Mouse (Mus musculus) heart, embryonic 14.5 days (tissue): ENCODE data around the gene Efcab14. TPM values are rescaled to one million over a fixed set of nuclear protein-coding genes. Genes with fewer than 3 reads are reported as not detected.

ENCODE experiments used
- ATAC-seq: fragments of 200-750 bp; cut with Nextera tagmentation; 2 replicates; pipeline ENCODE4 v1.8.0; 2017; ENCODE audit warnings: low read depth, moderate TSS enrichment; ENCODE audit not compliant: insufficient number of reproducible peaks, insufficient read depth, low FRiP score
- H3K27ac ChIP-seq, 2 experiments: fragments of 200-500 bp in 1 of 2; fragments of 300-500 bp in 1 of 2; sonication (generic) in 1 of 2; replicated peaks in 1 of 2; 2 replicates each; pipeline ENCODE4 v1.5.1; 2012 to 2014; ENCODE audit warnings: low read depth in 2 of 2, low read length in 2 of 2, control low read depth in 1 of 2, mild to moderate bottlenecking in 1 of 2, mixed read lengths in 1 of 2; ENCODE audit not compliant: control insufficient read depth in 1 of 2, insufficient read depth in 1 of 2
- H3K27me3 ChIP-seq: fragments of 300-500 bp; sonication (generic); 2 replicates; pipeline ENCODE4 v1.6.1; 2014; ENCODE audit warnings: mild to moderate bottlenecking, low read length, control low read depth; ENCODE audit not compliant: control insufficient read depth, insufficient read depth
- H3K36me3 ChIP-seq: fragments of 300-500 bp; sonication (generic); 2 replicates; pipeline ENCODE4 v1.6.1; 2014; ENCODE audit warnings: mild to moderate bottlenecking, control low read depth, low read length, mixed read lengths; ENCODE audit not compliant: control insufficient read depth, insufficient read depth
- H3K4me1 ChIP-seq, 2 experiments: fragments of 200-500 bp in 1 of 2; fragments of 300-500 bp in 1 of 2; sonication (generic) in 1 of 2; 2 replicates each; pipeline ENCODE4 v1.6.1; 2012 to 2014; ENCODE audit warnings: low read length in 2 of 2, control low read depth in 1 of 2, mixed read lengths in 1 of 2; ENCODE audit not compliant: control insufficient read depth in 2 of 2, insufficient read depth in 2 of 2
- H3K4me2 ChIP-seq: fragments of 300-500 bp; sonication (generic); 2 replicates; pipeline ENCODE4 v1.6.1; 2014; ENCODE audit warnings: mild to moderate bottlenecking, low read length
- H3K4me3 ChIP-seq, 2 experiments: fragments of 200-500 bp in 1 of 2; fragments of 300-500 bp in 1 of 2; sonication (generic) in 1 of 2; 2 replicates each; pipeline ENCODE4 v1.5.1; 2012 to 2014; ENCODE audit warnings: low read length in 2 of 2, mild to moderate bottlenecking in 2 of 2, control low read depth in 1 of 2, low read depth in 1 of 2, moderate library complexity in 1 of 2; ENCODE audit not compliant: control insufficient read depth in 1 of 2, insufficient read depth in 1 of 2
- H3K9ac ChIP-seq: fragments of 300-500 bp; sonication (generic); 2 replicates; pipeline ENCODE4 v1.6.1; 2014; ENCODE audit warnings: mild to moderate bottlenecking, low read length
- H3K9me3 ChIP-seq: fragments of 300-500 bp; sonication (generic); 2 replicates; pipeline ENCODE4 v1.6.1; 2016; ENCODE audit warnings: low read length, control low read depth; ENCODE audit not compliant: control insufficient read depth
- WGBS: fragments of 180-500 bp; shearing (Covaris S2); extraction: QIAGEN DNeasy Blood & Tissue Kit; methylation state at CpG from one replicate; pipeline ENCODE4 v1.1.7; 2014; 5-methylcytosine and 5-hydroxymethylcytosine counted together
- polyA plus RNA-seq: library from polyadenylated mRNA; unstranded; fragments of >200 nt; fragmentation: Nextera tagmentation; extraction: Ambion mirVana; gene quantifications from 2 replicates; pipeline ENCODE4 v1.2.1, GENCODE M21; 2014

Gene Efcab14
- polyA plus RNA-seq, 1 experiment from 2014 or later: 32.7 TPM

GRCm38 (mm10) chr4:115780918-115781317 lies 43.4 kb downstream of the Efcab14 start, which contains the start of gene Tex38:
Gene Tex38 (minus strand): TSS chr4:115781018.
- WGBS: 62% methylated on average over 3 of the region's 3 CpGs
- Histone ChIP-seq H3K4me1 (peaks cover 4 to 24% of the 10 kb centered on the region in 2 experiments), H3K4me2 (no peak within 1 kb of the TSS), H3K4me3 (no peak within 1 kb of the TSS), H3K36me3 (peaks cover 5% of the 10 kb centered on the region; the same call in 1 of the 2 replicates), H3K9ac (no peak within 1 kb of the TSS), H3K27me3 (no peaks in the 10 kb centered on the region), H3K27ac (no peak within 1 kb of the TSS), H3K9me3 (no peaks in the 10 kb centered on the region)
- ATAC-seq: no peak

- H3K4me1 ChIP-seq: peaks cover 5 to 25% of the 10 kb centered on the region in 2 experiments
- no peak for ATAC-seq
- H3K27me3 ChIP-seq: no peaks in the 10 kb centered on the region
- no peaks in the 10 kb centered on the region for H3K36me3 ChIP-seq
- WGBS: 84% methylated on average over 5 of the region's 5 CpGs
- H3K4me2 ChIP-seq: no peak overlapping the region
- H3K9ac ChIP-seq: no peak overlapping the region
- no peaks in the 10 kb centered on the region for H3K9me3 ChIP-seq
- no peak overlapping the region for H3K4me3 ChIP-seq
- no peak overlapping the region for H3K27ac ChIP-seq
Measured at GRCm38 (mm10) chr4:115782026-115782805, 44.7 kb downstream of the Efcab14 start.

GRCm38 (mm10) chr4:115784769-115785510 lies 47.4 kb downstream of the Efcab14 start, which contains the start of gene Atpaf1:
Gene Atpaf1 (plus strand): TSS chr4:115784812.
- WGBS: under 1% methylated on average over 59 of the region's 69 CpGs
- ATAC-seq: peak; percentile 78
- Histone ChIP-seq H3K4me2 (peak within 1 kb of the TSS; percentile 85), H3K27ac (peak within 1 kb of the TSS; percentile 55 to 69), H3K27me3 (no peaks in the 10 kb centered on the region), H3K4me3 (peak within 1 kb of the TSS; percentile 71 to 76), H3K36me3 (peaks cover 21% of the 10 kb centered on the region), H3K9me3 (no peaks in the 10 kb centered on the region), H3K4me1 (peaks cover 5 to 23% of the 10 kb centered on the region in 2 experiments), H3K9ac (peak within 1 kb of the TSS; percentile 89)

GRCm38 (mm10) chr4:115785511-115786034 lies 48.0 kb downstream of the Efcab14 start:
- Histone ChIP-seq H3K9me3 (no peaks in the 10 kb centered on the region), H3K27me3 (no peaks in the 10 kb centered on the region), H3K4me2 (peak overlapping the region; percentile 85), H3K9ac (peak overlapping the region; percentile 89), H3K27ac (peak overlapping the region; percentile 55 to 69), H3K4me3 (peak overlapping the region; percentile 71 to 76), H3K36me3 (peaks cover 27% of the 10 kb centered on the region), H3K4me1 (peaks cover 5 to 16% of the 10 kb centered on the region in 2 experiments; a peak in 3 of 4 replicates)
- no peak for ATAC-seq
- WGBS: 43% methylated on average over 7 of the region's 7 CpGs

GRCm38 (mm10) chr4:115790864-115791263 lies 53.3 kb downstream of the Efcab14 start:
- no peak for ATAC-seq
- H3K4me2 ChIP-seq: no peak overlapping the region
- no peak overlapping the region for H3K4me3 ChIP-seq
- no peak overlapping the region for H3K27ac ChIP-seq
- WGBS: 72% methylated on average over 3 of the region's 3 CpGs
- H3K36me3 ChIP-seq: peaks cover 76% of the 10 kb centered on the region
- H3K4me1 ChIP-seq: peaks cover 1% of the 10 kb centered on the region in 2 experiments; a peak in 2 of 4 replicates
- H3K27me3 ChIP-seq: no peaks in the 10 kb centered on the region
- H3K9me3 ChIP-seq: no peaks in the 10 kb centered on the region
- no peak overlapping the region for H3K9ac ChIP-seq

GRCm38 (mm10) chr4:115795360-115795759 lies 57.8 kb downstream of the Efcab14 start:
- ATAC-seq: no peak
- 77% methylated on average over 3 of the region's 3 CpGs for WGBS
- Histone ChIP-seq H3K4me2 (no peak overlapping the region), H3K36me3 (peaks cover 95% of the 10 kb centered on the region), H3K9me3 (no peaks in the 10 kb centered on the region), H3K9ac (no peak overlapping the region), H3K27me3 (no peaks in the 10 kb centered on the region), H3K4me3 (no peak overlapping the region), H3K27ac (no peak overlapping the region), H3K4me1 (no peaks in the 10 kb centered on the region)

- Histone ChIP-seq H3K36me3 (peaks cover 78% of the 10 kb centered on the region), H3K4me1 (no peaks in the 10 kb centered on the region), H3K9me3 (no peaks in the 10 kb centered on the region), H3K27ac (no peak overlapping the region), H3K4me3 (no peak overlapping the region), H3K27me3 (no peaks in the 10 kb centered on the region), H3K9ac (no peak overlapping the region), H3K4me2 (no peak overlapping the region)
- 77% methylated on average over 3 of the region's 3 CpGs for WGBS
- no peak for ATAC-seq
Measured at GRCm38 (mm10) chr4:115799981-115800380, 62.4 kb downstream of the Efcab14 start.
